In the genomic region with DNA sequence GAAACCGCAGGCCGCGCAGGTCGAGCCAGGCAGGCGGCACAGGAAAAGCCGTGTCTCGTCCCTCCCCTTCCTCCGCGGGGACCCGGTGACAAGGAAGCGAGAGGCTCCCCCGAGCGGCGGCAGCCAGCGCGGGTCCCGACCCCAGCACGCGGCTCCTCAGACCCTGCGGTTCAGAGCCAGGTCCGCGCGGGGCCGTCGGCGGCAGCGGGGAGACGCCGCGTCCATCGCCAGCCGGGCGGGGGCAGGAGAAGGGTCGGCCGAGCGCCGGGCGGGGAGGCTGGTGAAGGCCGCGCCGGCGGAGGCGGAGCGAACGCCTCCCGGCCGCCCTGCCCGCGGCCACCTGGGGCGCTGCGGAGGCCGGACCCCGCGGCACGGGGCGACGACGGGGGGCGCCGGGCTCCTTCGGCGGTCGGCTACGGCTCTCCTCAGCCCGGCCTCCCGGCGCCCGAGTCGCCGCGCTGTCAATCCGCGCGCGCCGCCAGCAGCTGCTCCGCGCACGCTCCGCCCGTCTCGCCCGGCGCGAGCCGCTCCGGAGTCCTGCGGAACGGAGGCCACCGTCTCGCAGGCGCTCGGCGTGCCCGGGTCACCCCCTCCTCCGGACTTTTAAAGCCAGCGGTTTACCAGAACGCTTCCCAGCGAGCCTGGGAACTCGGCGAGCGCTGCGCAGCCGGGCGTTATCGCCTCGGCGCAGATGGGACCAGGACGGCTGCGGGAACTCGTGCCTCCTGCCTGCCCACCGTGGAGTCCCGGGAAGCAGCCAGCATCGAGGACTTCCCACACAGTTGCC, we compare ENCODE assay signal across 8 mouse cellular contexts. TPM values are rescaled to one million over a fixed set of nuclear protein-coding genes. Genes with fewer than 3 reads are reported as not detected.
DNase-seq lines count a peak whose midpoint lies in the region; ATAC-seq and TF ChIP-seq lines count a peak whose summit lies in the region.

TSS of gene Hectd1 (minus strand) at position 247 of the 787 bp plus-strand sequence.

- peak; percentile 69; the same call in 1 of the 2 replicates for TF ChIP-seq POLR2A in bone marrow, adult 2 months (IDR thresholded peaks at IDR 0.05; ENCODE audit: borderline replicate concordance, control insufficient read depth, low read depth, low read length)
- peak; percentile 59 for TF ChIP-seq POLR2A in embryonic fibroblast, embryonic 13.5 days (IDR thresholded peaks at IDR 0.05; ENCODE audit: low read depth, low read length)

- peak within 1 kb of the TSS; percentile 74 for H3K4me2 ChIP-seq in kidney, embryonic 15.5 days
- H3K4me2 ChIP-seq in limb, embryonic 15.5 days: peak within 1 kb of the TSS; percentile 58
- peak within 1 kb of the TSS; percentile 58 for H3K4me2 ChIP-seq in midbrain, postnatal 0 days (ENCODE audit: low read depth, low read length, poor library complexity, severe bottlenecking)

- peak within 1 kb of the TSS; percentile 96 for H3K4me3 ChIP-seq in bone marrow, adult 2 months (replicated peaks; ENCODE audit: control insufficient read depth, low read depth, low read length)
- peak within 1 kb of the TSS; percentile 91 for H3K4me3 ChIP-seq in embryonic fibroblast, embryonic 13.5 days (ENCODE audit: insufficient read depth, low read length)
- H3K4me3 ChIP-seq in heart, embryonic 10.5 days: peak within 1 kb of the TSS; percentile 99
- H3K4me3 ChIP-seq in kidney, embryonic 15.5 days (replicated peaks): peak within 1 kb of the TSS; percentile 69
- H3K4me3 ChIP-seq in limb, embryonic 15.5 days: peak within 1 kb of the TSS; percentile 91
- H3K4me3 ChIP-seq in midbrain, postnatal 0 days (ENCODE audit: low read depth, low read length): peak within 1 kb of the TSS; percentile 69

- TF ChIP-seq CTCF in bone marrow, adult 2 months (IDR thresholded peaks at IDR 0.05; ENCODE audit: control insufficient read depth, insufficient read depth, low read length): peak; percentile 55; the same call in 1 of the 2 replicates
- TF ChIP-seq CTCF in embryonic fibroblast, embryonic 13.5 days (IDR thresholded peaks at IDR 0.05; ENCODE audit: borderline replicate concordance, insufficient read depth, low read length): no peak
- peak; percentile 29 for TF ChIP-seq CTCF in midbrain, postnatal 0 days (IDR thresholded peaks at IDR 0.05)

- no peaks in the 10 kb centered on the region for H3K27me3 ChIP-seq in heart, embryonic 10.5 days (ENCODE audit: insufficient read depth, poor library complexity, severe bottlenecking)
- no peaks in the 10 kb centered on the region for H3K27me3 ChIP-seq in kidney, embryonic 15.5 days
- H3K27me3 ChIP-seq in limb, embryonic 15.5 days: no peaks in the 10 kb centered on the region
- no peaks in the 10 kb centered on the region for H3K27me3 ChIP-seq in midbrain, postnatal 0 days (ENCODE audit: insufficient read depth, low read length)

- H3K36me3 ChIP-seq in heart, embryonic 10.5 days: peaks cover 20% of the 10 kb centered on the region
- H3K36me3 ChIP-seq in kidney, embryonic 15.5 days: peaks cover 18% of the 10 kb centered on the region
- peaks cover 12% of the 10 kb centered on the region for H3K36me3 ChIP-seq in limb, embryonic 15.5 days
- H3K36me3 ChIP-seq in midbrain, postnatal 0 days (ENCODE audit: insufficient read depth, low read length): no peaks in the 10 kb centered on the region

- peaks cover 2% of the 10 kb centered on the region for H3K4me1 ChIP-seq in bone marrow, adult 2 months (ENCODE audit: control insufficient read depth, insufficient read depth, low read length)
- peaks cover 3% of the 10 kb centered on the region for H3K4me1 ChIP-seq in embryonic fibroblast, embryonic 13.5 days (ENCODE audit: control insufficient read depth, insufficient read depth, low read length)
- peaks cover 10% of the 10 kb centered on the region; the same call in 1 of the 2 replicates for H3K4me1 ChIP-seq in heart, embryonic 10.5 days
- peaks cover 16% of the 10 kb centered on the region for H3K4me1 ChIP-seq in kidney, embryonic 15.5 days
- peaks cover 14% of the 10 kb centered on the region for H3K4me1 ChIP-seq in limb, embryonic 15.5 days
- H3K4me1 ChIP-seq in midbrain, postnatal 0 days (ENCODE audit: insufficient read depth, low read length): peaks cover 6% of the 10 kb centered on the region; the same call in 1 of the 2 replicates

- under 1% methylated on average over 109 of the region's 114 CpGs for WGBS in bone marrow, adult 2 months
- WGBS in heart, embryonic 10.5 days: under 1% methylated on average over 108 of the region's 114 CpGs
- under 1% methylated on average over 96 of the region's 114 CpGs for WGBS in kidney, embryonic 15.5 days
- WGBS in limb, embryonic 15.5 days: under 1% methylated on average over 103 of the region's 114 CpGs
- WGBS in midbrain, postnatal 0 days: under 1% methylated on average over 52 of the region's 114 CpGs

- peak within 1 kb of the TSS; percentile 100 for H3K27ac ChIP-seq in bone marrow, adult 2 months (ENCODE audit: control insufficient read depth, insufficient read depth, low read depth, low read length, poor library complexity)
- peak within 1 kb of the TSS; percentile 96 for H3K27ac ChIP-seq in embryonic fibroblast, embryonic 13.5 days (ENCODE audit: insufficient read depth, low read length)
- peak within 1 kb of the TSS; percentile 99 for H3K27ac ChIP-seq in heart, embryonic 10.5 days
- peak within 1 kb of the TSS; percentile 100 for H3K27ac ChIP-seq in kidney, embryonic 15.5 days
- H3K27ac ChIP-seq in limb, embryonic 15.5 days: peak within 1 kb of the TSS; percentile 99
- peak within 1 kb of the TSS; percentile 96 for H3K27ac ChIP-seq in midbrain, postnatal 0 days (ENCODE audit: low read depth, low read length)

- peak; percentile 95 for ATAC-seq in kidney, embryonic 15.5 days (replicated peaks; ENCODE audit: low FRiP score)
- peak; percentile 95 for ATAC-seq in limb, embryonic 15.5 days (ENCODE audit: insufficient number of reproducible peaks, low FRiP score, low TSS enrichment, low read depth)
- ATAC-seq in midbrain, postnatal 0 days (ENCODE audit: low FRiP score): peak; percentile 92

- peak within 1 kb of the TSS; percentile 90 for H3K9ac ChIP-seq in kidney, embryonic 15.5 days
- H3K9ac ChIP-seq in limb, embryonic 15.5 days: peak within 1 kb of the TSS; percentile 98
- H3K9ac ChIP-seq in midbrain, postnatal 0 days (replicated peaks; ENCODE audit: low read length, poor library complexity, severe bottlenecking): peak within 1 kb of the TSS; percentile 75

- peak; percentile 93 for DNase-seq in A20 (ENCODE audit: low read depth, low spot score)
- DNase-seq in heart, embryonic 10.5 days (ENCODE audit: low spot score): peak; percentile 93
- DNase-seq in midbrain, postnatal 0 days (ENCODE audit: low spot score): peak; percentile 85
- DNase-seq in spleen, postnatal 10 days (ENCODE audit: low spot score in 2 of 2): peak; percentile 86 to 94

- H3K9me3 ChIP-seq in heart, embryonic 10.5 days: no peaks in the 10 kb centered on the region
- H3K9me3 ChIP-seq in kidney, embryonic 15.5 days (replicated peaks): no peaks in the 10 kb centered on the region
- H3K9me3 ChIP-seq in limb, embryonic 15.5 days: no peaks in the 10 kb centered on the region
- no peaks in the 10 kb centered on the region for H3K9me3 ChIP-seq in midbrain, postnatal 0 days (ENCODE audit: low read length)

RNA-seq across cellular contexts. Expression of gene Hectd1, which starts in this region (rescaled TPM):
- 20.1 and 31.2 TPM in 2 replicates for polyA plus RNA-seq in bone marrow, adult 2 months (2011; ENCODE audit: insufficient read depth, insufficient read length, low replicate concordance, missing spikeins)
- 92.4 and 93.5 TPM in 2 replicates for polyA plus RNA-seq in embryonic fibroblast, embryonic 13.5 days (2011; ENCODE audit: insufficient read length, low read depth, missing spikeins)
- polyA plus RNA-seq in heart, embryonic 10.5 days (2016; fragmentation: Nextera tagmentation; extraction: Ambion mirVana): 35.2 and 35.6 TPM in 2 replicates
- 36.4 and 40.8 TPM in 2 replicates for polyA plus RNA-seq in kidney, embryonic 15.5 days (2015; fragmentation: Nextera tagmentation; extraction: Ambion mirVana)
- 36.5 and 38.9 TPM in 2 replicates for polyA plus RNA-seq in limb, embryonic 15.5 days (2015; fragmentation: Nextera tagmentation; extraction: Ambion mirVana)
- total RNA-seq in midbrain, postnatal 0 days (2014; rRNA removed): 75.7 and 91.7 TPM in 2 replicates
- polyA plus RNA-seq in midbrain, postnatal 0 days (2015; fragmentation: Nextera tagmentation; extraction: Ambion mirVana): 24.9 and 29.5 TPM in 2 replicates

Comparison
In these comparisons a context has a peak if more than half of its experiments do, and no peak if none do; other contexts are left out.
1. Peak in every context shown above with its lines: DNase-seq, ATAC-seq, H3K4me3 ChIP-seq and H3K27ac ChIP-seq.